Mouse (Mus musculus): Measurements from ENCODE around the gene Nfrkb. TPM values are rescaled to one million over a fixed set of nuclear protein-coding genes. Genes with fewer than 3 reads are reported as not detected.

Gene Nfrkb
- polyA plus RNA-seq, 1 experiment: 42.3 TPM

DNA sequence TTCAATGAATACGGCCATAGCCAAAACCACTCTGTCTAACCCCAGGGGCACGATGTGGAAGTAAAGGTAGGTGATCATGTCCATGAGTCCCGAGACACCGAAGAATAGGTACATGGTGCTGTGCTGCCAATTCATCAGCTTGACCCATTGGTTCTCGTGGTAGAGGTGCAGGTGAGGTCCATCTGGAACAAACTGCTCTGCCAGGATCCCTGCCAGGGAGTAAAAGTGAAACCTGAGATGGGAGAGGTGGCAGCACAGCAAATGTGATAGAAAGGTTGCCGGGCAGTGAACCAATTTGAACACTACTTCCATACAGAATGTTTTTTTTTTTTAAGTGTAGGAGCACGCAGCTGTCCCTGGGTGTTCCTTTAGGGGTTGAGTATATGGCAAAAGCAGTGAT, 43.0 kb downstream of the Nfrkb start:
- DNase-seq (ENCODE audit: low read depth): no peak
- TF ChIP-seq POLR2A (IDR thresholded peaks at IDR 0.05; ENCODE audit: borderline replicate concordance, extremely low read depth, insufficient read depth, insufficient read length, poor library complexity, severe bottlenecking) (no peak), CTCF (IDR thresholded peaks at IDR 0.05; ENCODE audit: borderline replicate concordance, extremely low read depth, insufficient read depth, insufficient read length) (no peak)

DNA sequence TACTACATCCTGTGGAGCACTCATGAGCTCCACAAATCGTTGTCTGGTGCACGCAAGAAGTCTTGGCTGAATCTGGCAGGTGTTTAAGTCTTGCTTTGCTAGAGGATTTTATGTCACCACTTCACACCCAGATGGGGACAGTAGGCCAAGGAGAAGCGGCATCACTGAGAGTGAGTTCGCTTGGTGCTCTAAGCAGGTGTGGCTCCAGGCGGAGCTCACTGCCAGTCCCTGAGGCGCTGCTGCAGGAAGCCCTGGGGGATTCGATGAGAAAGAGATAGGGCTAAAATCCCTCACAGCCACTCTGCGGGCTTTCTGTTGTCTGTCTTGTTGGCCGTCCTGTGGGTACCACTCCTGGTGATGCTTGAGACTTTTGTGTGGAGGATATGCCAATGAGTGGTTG, 44.0 kb downstream of the Nfrkb start:
- TF ChIP-seq CTCF (IDR thresholded peaks at IDR 0.05; ENCODE audit: borderline replicate concordance, extremely low read depth, insufficient read depth, insufficient read length) (no peak), POLR2A (IDR thresholded peaks at IDR 0.05; ENCODE audit: borderline replicate concordance, extremely low read depth, insufficient read depth, insufficient read length, poor library complexity, severe bottlenecking) (no peak)
- no peak for DNase-seq (ENCODE audit: low read depth)

DNA sequence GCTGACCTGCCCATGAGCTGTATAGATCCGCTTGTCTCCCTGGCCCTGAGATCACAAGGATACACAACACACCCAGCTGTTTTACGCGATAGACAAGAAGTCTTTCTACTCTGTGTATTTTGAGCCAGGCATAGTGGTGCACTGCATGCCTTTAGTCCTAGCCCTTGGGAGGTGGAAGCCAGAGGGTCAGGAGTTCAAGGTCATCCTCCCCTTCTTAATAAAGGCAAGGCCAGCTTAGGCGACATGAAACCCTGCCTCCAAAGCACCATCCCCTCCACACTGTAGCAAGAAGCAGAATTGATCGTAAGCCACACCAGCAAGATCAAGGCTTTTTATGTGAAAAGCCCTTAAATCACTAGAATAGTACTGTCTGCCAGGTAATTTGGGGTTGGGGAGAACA, 45.8 kb downstream of the Nfrkb start:
- DNase-seq (ENCODE audit: low read depth): no peak
- no peak for TF ChIP-seq CTCF (IDR thresholded peaks at IDR 0.05; ENCODE audit: borderline replicate concordance, extremely low read depth, insufficient read depth, insufficient read length)
- TF ChIP-seq POLR2A (IDR thresholded peaks at IDR 0.05; ENCODE audit: borderline replicate concordance, extremely low read depth, insufficient read depth, insufficient read length, poor library complexity, severe bottlenecking): no peak

DNA sequence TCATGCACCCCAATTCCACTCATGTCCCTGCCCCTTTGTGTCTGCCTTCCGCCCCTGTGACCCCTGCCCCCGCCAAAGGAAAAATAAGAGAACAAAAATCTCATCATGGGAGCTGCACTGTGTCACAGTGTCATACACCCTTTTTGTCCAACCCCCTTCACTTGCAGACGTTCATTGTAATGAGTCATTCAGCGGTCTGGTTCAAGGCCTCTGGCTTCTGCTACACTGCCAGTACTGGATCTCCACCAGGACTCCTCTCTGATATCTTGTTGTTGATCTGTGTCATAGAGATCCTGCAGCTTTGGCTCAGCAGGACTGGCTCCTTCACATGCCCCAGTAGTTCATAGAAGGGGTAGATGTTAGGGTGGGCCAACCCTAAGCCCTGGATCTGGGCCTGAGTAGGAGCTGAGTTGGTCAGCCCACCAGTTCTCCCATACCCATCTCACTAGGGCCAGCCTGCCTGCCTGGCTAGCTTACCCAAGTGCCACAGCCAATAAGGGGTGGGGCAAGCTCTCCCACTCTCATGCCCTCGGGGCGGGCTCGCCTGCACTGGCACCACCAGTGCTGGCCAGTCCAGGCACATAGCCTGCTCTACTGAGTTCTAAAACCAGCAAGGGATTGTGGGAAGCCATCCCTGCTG, 46.5 kb downstream of the Nfrkb start:
- no peak for DNase-seq (ENCODE audit: low read depth)
- TF ChIP-seq CTCF (IDR thresholded peaks at IDR 0.05; ENCODE audit: borderline replicate concordance, extremely low read depth, insufficient read depth, insufficient read length): no peak
- no peak for TF ChIP-seq POLR2A (IDR thresholded peaks at IDR 0.05; ENCODE audit: borderline replicate concordance, extremely low read depth, insufficient read depth, insufficient read length, poor library complexity, severe bottlenecking)

DNA sequence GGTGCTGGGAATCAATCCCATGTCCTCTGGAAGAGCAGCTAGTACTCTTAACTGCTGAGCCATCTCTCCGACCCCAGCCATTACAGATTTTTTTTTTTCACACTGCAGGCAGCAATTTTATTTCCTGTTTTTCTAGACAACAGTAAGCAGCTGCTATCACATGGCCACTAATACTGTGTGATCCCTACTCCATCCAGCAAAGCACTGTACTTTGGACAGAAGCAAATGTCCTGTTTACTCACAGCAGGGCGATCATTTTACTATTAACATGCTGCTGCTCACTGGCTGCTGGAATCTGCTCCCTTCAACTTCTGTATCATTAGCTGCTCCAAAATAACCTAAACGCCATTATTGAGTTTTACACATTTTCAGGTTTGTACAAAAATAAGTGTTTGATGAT, 47.4 kb downstream of the Nfrkb start:
- DNase-seq (ENCODE audit: low read depth): no peak
- TF ChIP-seq POLR2A (IDR thresholded peaks at IDR 0.05; ENCODE audit: borderline replicate concordance, extremely low read depth, insufficient read depth, insufficient read length, poor library complexity, severe bottlenecking) (no peak), CTCF (IDR thresholded peaks at IDR 0.05; ENCODE audit: borderline replicate concordance, extremely low read depth, insufficient read depth, insufficient read length) (no peak)

DNA sequence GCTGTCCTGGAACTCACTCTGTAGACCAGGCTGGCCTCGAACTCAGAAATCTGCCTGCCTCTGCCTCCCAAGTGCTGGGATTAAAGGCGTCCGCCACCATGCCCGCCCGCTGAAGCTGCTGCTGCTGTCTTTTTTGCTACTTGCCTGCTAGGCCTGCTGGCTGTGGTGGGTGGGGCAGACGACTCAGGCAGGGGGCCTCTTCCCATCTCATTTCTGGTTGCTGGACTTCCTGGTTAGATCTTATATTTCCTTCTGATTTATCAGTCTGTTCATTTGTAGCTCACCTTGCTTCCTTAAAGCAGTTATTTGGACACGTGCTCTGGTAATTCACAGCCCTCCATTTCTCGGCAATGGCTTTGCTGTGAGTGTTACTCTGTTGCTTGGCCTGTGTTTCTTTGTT, 49.4 kb downstream of the Nfrkb start:
- no peak for DNase-seq (ENCODE audit: low read depth)
- TF ChIP-seq CTCF (IDR thresholded peaks at IDR 0.05; ENCODE audit: borderline replicate concordance, extremely low read depth, insufficient read depth, insufficient read length) (no peak), POLR2A (IDR thresholded peaks at IDR 0.05; ENCODE audit: borderline replicate concordance, extremely low read depth, insufficient read depth, insufficient read length, poor library complexity, severe bottlenecking) (no peak)

DNA sequence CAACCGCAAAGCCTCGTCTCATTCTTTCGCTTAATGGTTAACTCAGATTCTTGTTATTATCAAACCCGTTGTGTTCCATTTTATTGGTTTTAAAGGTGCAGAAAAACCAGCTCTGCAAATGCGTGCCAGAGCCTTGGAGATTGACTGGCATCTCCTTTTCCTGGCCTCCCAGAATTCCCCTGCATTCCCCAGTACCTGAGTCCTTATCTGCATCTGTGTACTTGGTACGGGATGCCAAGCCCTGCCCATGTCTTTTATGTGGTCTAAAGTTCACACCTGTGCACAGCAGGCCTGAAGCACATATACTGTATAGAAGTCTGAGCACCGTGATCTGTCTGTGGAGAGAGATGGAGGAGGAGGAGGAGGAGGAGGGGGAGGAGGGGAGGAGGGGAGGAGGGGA, 51.9 kb downstream of the Nfrkb start:
- DNase-seq (ENCODE audit: low read depth): no peak
- TF ChIP-seq CTCF (IDR thresholded peaks at IDR 0.05; ENCODE audit: borderline replicate concordance, extremely low read depth, insufficient read depth, insufficient read length) (no peak), POLR2A (IDR thresholded peaks at IDR 0.05; ENCODE audit: borderline replicate concordance, extremely low read depth, insufficient read depth, insufficient read length, poor library complexity, severe bottlenecking) (no peak)

DNA sequence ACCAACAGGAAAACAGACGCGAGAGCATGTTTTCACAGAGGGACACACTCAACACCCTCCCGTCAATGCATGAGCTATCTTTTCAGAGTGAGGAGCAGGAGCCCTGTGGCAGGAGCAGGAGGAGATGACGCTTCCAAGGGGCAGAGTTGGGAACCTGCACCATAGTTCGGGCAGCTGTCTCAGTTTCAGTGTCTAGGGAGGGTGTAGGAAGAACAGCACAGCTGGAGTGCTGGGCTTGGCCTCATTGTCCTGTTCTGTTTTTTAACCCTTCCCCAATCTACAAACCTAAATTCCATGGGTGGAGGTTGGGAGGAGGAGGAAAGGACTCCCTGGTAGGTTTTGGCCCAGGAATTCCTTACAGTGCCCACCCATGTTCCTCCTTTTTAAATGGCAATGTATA, 52.8 kb downstream of the Nfrkb start:
- no peak for DNase-seq (ENCODE audit: low read depth)

DNA sequence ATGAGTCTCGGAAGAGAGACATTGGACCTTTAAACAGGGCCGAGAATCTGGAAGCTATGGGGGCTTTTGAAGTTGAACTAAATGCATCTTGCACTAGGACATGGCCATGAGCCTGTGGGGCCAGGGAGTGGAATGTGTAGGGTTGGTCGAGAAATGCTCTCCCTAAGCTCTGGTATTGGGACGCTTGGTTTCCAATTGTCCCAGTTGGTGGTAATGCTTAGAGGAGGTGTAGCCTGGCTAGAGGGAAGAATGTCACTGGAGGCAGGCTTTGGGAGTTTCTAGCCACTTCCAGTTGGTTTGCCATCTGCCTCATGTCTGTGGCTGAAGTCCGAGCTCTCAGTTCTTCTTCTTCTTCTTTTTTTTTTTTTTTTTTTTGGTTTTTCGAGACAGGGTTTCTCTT, 53.3 kb downstream of the Nfrkb start:
- DNase-seq (ENCODE audit: low read depth): no peak
- TF ChIP-seq CTCF (IDR thresholded peaks at IDR 0.05; ENCODE audit: borderline replicate concordance, extremely low read depth, insufficient read depth, insufficient read length) (no peak), POLR2A (IDR thresholded peaks at IDR 0.05; ENCODE audit: borderline replicate concordance, extremely low read depth, insufficient read depth, insufficient read length, poor library complexity, severe bottlenecking) (no peak)

More for the DNA sequence above, 52.8 kb downstream of the Nfrkb start:
- no peak for TF ChIP-seq CTCF (IDR thresholded peaks at IDR 0.05; ENCODE audit: borderline replicate concordance, extremely low read depth, insufficient read depth, insufficient read length)
- TF ChIP-seq POLR2A (IDR thresholded peaks at IDR 0.05; ENCODE audit: borderline replicate concordance, extremely low read depth, insufficient read depth, insufficient read length, poor library complexity, severe bottlenecking): no peak

DNA sequence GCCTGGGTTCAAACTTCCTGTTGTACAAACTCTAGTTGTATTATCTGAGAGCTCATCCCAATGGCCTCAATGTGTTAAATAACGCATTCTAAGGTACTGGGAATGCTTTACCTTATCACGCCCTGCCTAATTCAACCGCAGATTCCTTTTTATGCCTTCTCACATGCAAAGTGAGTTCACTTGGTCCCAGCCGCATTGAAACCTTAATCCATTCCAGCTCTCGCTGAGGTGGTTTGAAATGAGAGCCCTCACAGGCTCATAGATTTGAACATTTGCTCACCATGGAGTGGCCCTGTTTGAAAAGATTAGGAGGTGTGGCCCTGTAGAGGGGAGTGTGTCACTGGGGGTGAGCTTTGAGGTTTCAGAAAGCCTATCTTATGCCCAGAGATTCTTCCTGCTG, 54.4 kb downstream of the Nfrkb start:
- TF ChIP-seq CTCF (IDR thresholded peaks at IDR 0.05; ENCODE audit: borderline replicate concordance, extremely low read depth, insufficient read depth, insufficient read length) (no peak), POLR2A (IDR thresholded peaks at IDR 0.05; ENCODE audit: borderline replicate concordance, extremely low read depth, insufficient read depth, insufficient read length, poor library complexity, severe bottlenecking) (no peak)
- no peak for DNase-seq (ENCODE audit: low read depth)

DNA sequence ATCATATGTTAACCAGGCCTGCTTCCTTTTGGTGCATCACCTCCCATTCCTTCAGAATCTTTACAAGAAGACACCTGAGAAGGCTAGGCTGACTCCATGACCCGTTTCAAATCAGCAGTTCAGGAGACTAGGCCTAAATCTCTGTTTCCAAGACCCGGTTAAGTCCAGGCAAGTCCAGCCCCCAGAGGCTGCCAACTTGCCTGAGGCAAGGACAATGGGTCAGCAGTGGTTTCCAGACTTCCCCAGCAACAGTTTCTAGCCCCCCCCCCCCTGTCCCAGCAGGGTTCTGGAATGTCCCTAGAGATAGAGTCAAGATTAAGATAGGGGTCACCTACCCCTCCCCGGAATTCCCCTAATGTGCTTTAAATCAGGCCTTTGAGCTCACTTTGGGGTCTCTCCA, 55.5 kb downstream of the Nfrkb start:
- DNase-seq (ENCODE audit: low read depth): no peak
- no peak for TF ChIP-seq POLR2A (IDR thresholded peaks at IDR 0.05; ENCODE audit: borderline replicate concordance, extremely low read depth, insufficient read depth, insufficient read length, poor library complexity, severe bottlenecking)
- TF ChIP-seq CTCF (IDR thresholded peaks at IDR 0.05; ENCODE audit: borderline replicate concordance, extremely low read depth, insufficient read depth, insufficient read length): no peak

DNA sequence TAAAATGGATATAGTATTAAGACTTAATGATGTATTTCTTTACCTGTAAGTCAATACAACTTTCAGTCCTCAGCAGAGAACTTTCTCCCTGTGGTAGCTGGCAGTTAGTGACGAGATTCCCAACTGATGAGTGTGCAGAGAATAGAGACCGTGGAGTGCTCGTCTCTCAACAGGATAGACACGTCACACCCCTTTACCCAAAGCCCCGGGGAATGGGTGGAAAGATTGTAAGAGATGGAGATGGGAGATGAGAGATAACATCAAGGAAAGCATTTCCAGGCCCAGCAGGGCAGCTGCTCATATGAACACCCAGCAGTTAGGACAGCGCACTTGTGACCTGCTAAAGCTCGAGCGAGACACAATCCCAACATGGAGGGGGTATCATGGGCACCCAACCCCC, 58.2 kb downstream of the Nfrkb start:
- TF ChIP-seq CTCF (IDR thresholded peaks at IDR 0.05; ENCODE audit: borderline replicate concordance, extremely low read depth, insufficient read depth, insufficient read length): no peak
- TF ChIP-seq POLR2A (IDR thresholded peaks at IDR 0.05; ENCODE audit: borderline replicate concordance, extremely low read depth, insufficient read depth, insufficient read length, poor library complexity, severe bottlenecking): no peak

More for the DNA sequence above, 58.2 kb downstream of the Nfrkb start:
- DNase-seq (ENCODE audit: low read depth): no peak

Data from brain, embryonic 14.5 days (tissue).